Mouse (Mus musculus) cerebellum, adult 9-11 months (tissue): ENCODE data around the gene Zfp949.
A peak's percentile ranks its signal among the peaks of the same experiment; 100 is the strongest.
"Not testable (repeated sequence)": the region's sequence is repeated elsewhere in the genome, so short reads cannot be mapped to it uniquely, and the experiment has no call there.

ENCODE experiments used
- DNase-seq: peaks from one replicate; pipeline ENCODE4 v3.0.0; 2022

The Zfp949 gene

DNA sequence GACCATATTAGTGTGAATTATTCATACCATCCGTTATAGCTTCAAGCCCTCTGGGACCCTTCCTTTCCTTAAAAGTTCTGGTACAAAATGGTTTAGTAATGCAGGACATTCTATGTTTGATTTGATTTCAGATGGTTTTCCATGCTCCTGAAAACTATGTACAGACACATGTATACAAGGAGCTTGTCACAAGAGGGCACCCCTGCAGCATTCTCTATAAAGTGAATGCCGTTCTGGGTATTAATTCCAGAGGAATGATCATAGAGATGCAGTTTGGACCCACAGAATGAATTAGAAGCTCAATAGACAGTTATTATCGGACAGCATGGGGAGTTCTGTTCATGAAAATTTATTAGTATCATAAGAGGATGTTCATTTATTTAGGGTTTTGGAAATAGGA, 2.3 kb upstream of the Zfp949 start:
- DNase-seq: no peak

GRCm38 (mm10) chr9:88546166-88546565, 1.7 kb upstream of the Zfp949 start:
- DNase-seq: peak; percentile 43

DNA sequence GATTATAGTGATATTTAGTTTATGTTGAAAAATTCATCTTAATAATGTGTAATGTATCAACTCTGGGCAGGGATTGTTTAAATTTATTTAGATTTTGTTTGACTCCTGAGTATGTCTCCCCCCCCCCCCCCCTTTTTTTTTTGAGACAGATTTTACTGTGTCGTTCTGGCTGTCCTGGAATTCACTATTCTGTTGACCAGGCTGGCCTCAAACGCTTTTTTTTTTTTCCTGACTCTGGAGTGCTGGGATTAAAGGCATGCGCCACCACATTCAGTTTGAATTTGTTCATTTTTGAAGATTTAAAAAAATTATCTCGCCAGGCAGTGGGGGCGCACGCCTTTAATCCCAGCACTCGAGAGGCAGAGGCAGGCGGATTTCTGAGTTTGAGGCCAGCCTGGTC, 1.2 kb upstream of the Zfp949 start:
- DNase-seq: no peak

GRCm38 (mm10) chr9:88547270-88547669, 550 bp upstream of the Zfp949 start:
- peak; percentile 43 for DNase-seq

DNA sequence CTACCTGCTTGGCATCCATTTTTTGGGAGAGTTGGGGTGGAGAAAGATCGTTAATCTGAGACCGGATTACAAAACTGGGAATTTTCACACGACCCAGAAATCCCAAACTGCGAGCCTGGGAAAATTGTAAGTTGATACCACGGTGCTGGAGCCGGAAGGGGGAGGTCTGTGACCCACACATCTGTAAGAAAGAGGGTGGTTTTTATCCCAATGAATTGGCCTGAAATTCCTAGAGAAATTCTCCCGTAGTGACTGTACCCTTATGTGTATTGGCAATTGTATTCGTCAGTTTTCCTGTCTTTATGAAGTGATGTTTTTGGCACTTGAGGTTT, 760 bp downstream of the Zfp949 start:
- DNase-seq: no peak

- DNase-seq: no peak
Observed at GRCm38 (mm10) chr9:88553071-88553470, 5.3 kb downstream of the Zfp949 start.

DNA sequence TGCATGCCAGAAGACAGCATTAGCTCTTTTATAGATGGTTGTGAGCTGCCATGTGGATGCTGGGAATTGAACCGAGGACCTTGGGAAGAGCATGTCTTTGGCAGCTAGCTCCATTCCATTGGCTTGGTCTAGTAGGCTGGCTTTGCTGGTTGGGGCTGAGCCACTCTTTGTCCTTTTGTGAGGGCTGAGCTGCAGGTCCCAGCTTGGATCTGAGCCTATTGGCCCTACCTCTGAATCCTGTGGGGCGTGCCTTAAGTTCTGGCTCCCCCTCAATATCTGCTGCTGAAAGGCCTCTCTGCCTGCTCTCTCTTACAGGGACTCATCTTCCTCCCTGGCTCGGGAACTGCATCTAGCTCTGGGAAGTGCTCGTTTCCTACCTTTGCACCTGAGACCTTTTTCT, 10.3 kb downstream of the Zfp949 start:
- peak; percentile 33 for DNase-seq

DNA sequence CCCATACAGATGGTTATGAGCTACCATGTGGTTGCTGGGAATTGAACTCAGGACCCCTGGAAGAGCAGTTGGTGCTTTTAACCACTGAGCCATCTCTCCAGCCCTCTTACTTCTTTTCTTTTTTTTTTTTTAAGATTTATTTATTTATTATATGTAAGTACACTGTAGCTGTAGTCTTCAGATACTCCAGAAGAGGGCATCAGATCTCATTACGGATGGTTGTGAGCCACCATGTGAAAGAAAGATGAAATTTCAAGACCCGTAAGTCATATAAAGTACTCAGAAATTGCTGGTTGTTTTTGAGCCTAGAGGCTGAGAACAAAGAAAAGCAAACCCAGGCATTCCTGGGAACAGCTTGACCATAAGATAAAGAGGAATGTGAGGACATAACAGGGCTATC, 13.7 kb downstream of the Zfp949 start:
- DNase-seq: not testable (repeated sequence)

GRCm38 (mm10) chr9:88570471-88570870, 22.7 kb downstream of the Zfp949 start:
- not testable (repeated sequence) for DNase-seq

DNA sequence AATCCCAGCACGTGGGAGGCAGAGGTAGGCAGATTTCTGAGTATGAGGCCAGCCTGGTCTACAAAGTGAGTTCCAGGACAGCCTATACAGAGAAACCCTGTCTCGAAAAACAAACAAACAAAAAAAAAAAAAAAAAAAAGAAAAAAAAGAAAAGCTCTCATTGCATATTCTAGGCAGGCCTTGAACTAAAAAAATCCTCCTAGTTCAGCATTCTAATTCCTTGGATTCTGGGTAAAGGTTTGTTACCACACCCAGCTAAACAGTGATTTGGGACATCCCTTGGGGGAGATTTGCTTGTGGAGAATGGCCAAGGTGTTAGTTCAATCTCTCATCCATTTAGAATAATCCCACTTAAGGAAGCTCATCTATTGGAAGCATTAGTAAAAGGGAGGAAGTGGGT, 32.8 kb downstream of the Zfp949 start, which contains the start of gene Trim43a:
Gene Trim43a, plus strand, starts transcription at position 301 of the 400 bp plus-strand sequence.
- DNase-seq: not testable (repeated sequence)

GRCm38 (mm10) chr9:88593708-88594107, 45.9 kb downstream of the Zfp949 start:
- DNase-seq: not testable (repeated sequence)

DNA sequence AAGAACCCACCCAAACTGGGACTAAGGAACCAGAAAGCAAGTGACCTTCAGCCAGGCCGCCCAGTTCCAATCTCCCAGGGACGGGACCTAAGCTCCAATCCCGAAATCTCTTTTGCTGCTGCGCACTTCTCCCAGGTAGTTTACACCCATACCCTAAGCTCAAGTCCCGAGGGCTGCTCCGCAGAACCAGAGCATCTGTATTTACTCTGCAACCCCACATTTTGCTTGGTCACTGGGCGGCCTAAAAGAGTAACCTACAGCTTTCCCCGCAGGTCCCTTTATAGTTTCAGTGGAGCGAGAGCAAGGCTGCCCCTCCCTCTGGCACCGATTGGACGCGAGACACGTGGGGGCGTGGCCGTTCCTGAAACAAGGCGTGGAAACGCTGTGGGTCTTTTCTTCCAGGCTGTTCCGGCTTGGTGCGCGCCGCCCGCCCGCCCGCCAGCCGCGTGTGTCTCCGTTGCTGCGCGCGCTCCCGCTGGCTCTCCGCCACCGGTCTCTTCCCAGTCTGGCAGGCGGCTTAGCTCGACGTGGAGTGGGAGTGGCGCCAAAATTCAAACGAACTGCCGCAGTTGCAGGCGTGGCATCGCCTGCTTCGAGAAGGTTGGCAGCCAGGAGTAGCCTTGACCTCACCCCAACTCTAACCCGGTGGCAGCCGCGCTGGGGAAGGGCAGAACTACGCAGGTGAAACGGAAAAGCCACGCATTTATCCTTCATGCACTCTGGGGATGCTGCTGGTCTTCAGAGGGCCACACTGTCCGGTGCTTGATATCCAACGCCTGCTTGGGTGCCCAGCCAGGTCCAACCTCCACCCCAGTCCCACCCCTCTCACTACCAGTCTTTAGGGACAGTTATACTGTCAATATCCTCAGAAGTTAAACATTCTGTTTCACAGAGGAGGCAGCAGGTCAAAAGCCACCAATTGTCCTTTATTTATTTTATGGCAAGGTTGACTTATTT, 51.7 kb downstream of the Zfp949 start:
- DNase-seq: peak; percentile 97
